Mouse (Mus musculus) ES-Bruce4 (cell line): ENCODE measurements around the gene Chst10.

Source experiments
- CTCF ChIP-seq: IDR thresholded peaks from one replicate; pipeline ENCODE4 v1.8.1; 2011; ENCODE audit warnings: low read depth, low read length
- POLR2A ChIP-seq: IDR thresholded peaks from one replicate; pipeline ENCODE4 v1.8.1; 2011; ENCODE audit warnings: low read length; ENCODE audit not compliant: insufficient read depth

GRCm38 (mm10) chr1:38938849-38939248 lies 40.9 kb upstream of the Chst10 start, which contains the start of gene Nms:
- TF ChIP-seq CTCF (no peak), POLR2A (no peak)
